Comparison of ENCODE assay signal across 9 mouse cellular contexts in the genomic region with DNA sequence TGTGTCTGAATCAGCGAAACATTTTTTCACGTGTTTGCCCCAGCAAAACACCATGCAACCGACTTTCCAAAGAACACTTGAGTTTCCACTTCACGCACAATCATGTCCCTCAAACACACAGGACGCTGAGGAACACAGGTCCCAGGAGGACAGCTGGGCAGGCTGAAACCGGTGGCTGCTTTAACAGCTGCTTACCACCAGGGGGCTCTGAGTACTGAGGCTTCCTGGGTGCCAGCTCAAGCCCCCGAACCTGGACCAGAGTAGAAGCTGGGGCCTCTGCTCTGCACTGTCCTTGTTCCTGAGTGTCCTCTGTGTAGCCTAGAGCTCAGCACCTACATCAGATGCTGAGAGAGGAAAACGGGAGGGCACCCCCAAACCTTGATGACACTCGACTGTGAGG.
DNase-seq lines count a peak whose midpoint lies in the region; ATAC-seq lines count a peak whose summit lies in the region.
"Had no signal": no experiment of that assay in that cellular context is flagged by ENCODE, and none has a peak within 500 bp of the region (broad histone marks: within the 10 kb centered on the region; RNA-seq: fewer than 3 reads in every experiment).

No protein-coding gene starts in this region.

- no peak overlapping the region for H3K4me2 ChIP-seq in midbrain, embryonic 11.5 days
- no peak overlapping the region for H3K4me2 ChIP-seq in midbrain, embryonic 15.5 days
- H3K4me2 ChIP-seq in liver, embryonic 11.5 days: no peak overlapping the region

- ATAC-seq in midbrain, embryonic 11.5 days (ENCODE audit: low FRiP score): no peak
- no peak for ATAC-seq in midbrain, embryonic 15.5 days (replicated peaks)
- ATAC-seq in liver, embryonic 11.5 days (replicated peaks; ENCODE audit: low FRiP score): 0 out of 2 replicates have a peak, but pooled peaks have one; percentile 45

- no peak overlapping the region for H3K9ac ChIP-seq in midbrain, embryonic 11.5 days (ENCODE audit: low read length)
- H3K9ac ChIP-seq in midbrain, embryonic 15.5 days: no peak overlapping the region
- no peak overlapping the region for H3K9ac ChIP-seq in liver, embryonic 11.5 days (ENCODE audit: low read depth, low read length)

- no peaks in the 10 kb centered on the region for H3K4me1 ChIP-seq in midbrain, embryonic 11.5 days (ENCODE audit: control insufficient read depth, insufficient read depth, low read length)
- H3K4me1 ChIP-seq in midbrain, embryonic 15.5 days: no peaks in the 10 kb centered on the region; the same call in 1 of the 2 replicates
- H3K4me1 ChIP-seq in liver, embryonic 11.5 days (replicated peaks; ENCODE audit: control insufficient read depth, insufficient read depth, low read length): no peaks in the 10 kb centered on the region

- no peaks in the 10 kb centered on the region for H3K36me3 ChIP-seq in midbrain, embryonic 11.5 days (ENCODE audit: control insufficient read depth, insufficient read depth, low read length)
- no peaks in the 10 kb centered on the region for H3K36me3 ChIP-seq in midbrain, embryonic 15.5 days (replicated peaks)
- H3K36me3 ChIP-seq in liver, embryonic 11.5 days (ENCODE audit: control insufficient read depth, insufficient read depth, low read length): no peaks in the 10 kb centered on the region

- peak; percentile 32 for DNase-seq in gastrocnemius, postnatal 10 days
- no peak for DNase-seq in gastrocnemius, adult 18-20 months (ENCODE audit: low spot score)
- DNase-seq in midbrain, embryonic 11.5 days (ENCODE audit: low spot score, missing footprints): peak; percentile 91
- peak; percentile 19 for DNase-seq in brain, adult 2 months (ENCODE audit: low read depth, low spot score)
- peak; percentile 41 for DNase-seq in liver, embryonic 11.5 days (ENCODE audit: low spot score)
- peak; percentile 45 for DNase-seq in thymus, postnatal 14 days
- no peak for DNase-seq in cerebellum, adult 9-11 months

- H3K27ac ChIP-seq in midbrain, embryonic 11.5 days (ENCODE audit: low read depth, low read length): no peak overlapping the region
- H3K27ac ChIP-seq in midbrain, embryonic 15.5 days: no peak overlapping the region
- no peak overlapping the region for H3K27ac ChIP-seq in liver, embryonic 11.5 days (ENCODE audit: low read depth, low read length)

- H3K4me3 ChIP-seq in midbrain, embryonic 11.5 days (ENCODE audit: low read depth, low read length): no peak overlapping the region
- no peak overlapping the region for H3K4me3 ChIP-seq in midbrain, embryonic 15.5 days
- no peak overlapping the region for H3K4me3 ChIP-seq in liver, embryonic 11.5 days (ENCODE audit: low read depth, low read length)
- H3K4me3 ChIP-seq: myocyte had no signal

- H3K9me3 ChIP-seq in midbrain, embryonic 11.5 days (ENCODE audit: control insufficient read depth, low read length): no peaks in the 10 kb centered on the region
- no peaks in the 10 kb centered on the region for H3K9me3 ChIP-seq in midbrain, embryonic 15.5 days
- no peaks in the 10 kb centered on the region for H3K9me3 ChIP-seq in liver, embryonic 11.5 days (ENCODE audit: control insufficient read depth, low read length)

- 47% methylated on average over 9 of the region's 9 CpGs for WGBS in midbrain, embryonic 11.5 days
- 42% methylated on average over 9 of the region's 9 CpGs for WGBS in midbrain, embryonic 15.5 days
- WGBS in liver, embryonic 11.5 days: 40% methylated on average over 9 of the region's 9 CpGs

- H3K27me3 ChIP-seq in midbrain, embryonic 11.5 days (ENCODE audit: control insufficient read depth, insufficient read depth, low read length): no peaks in the 10 kb centered on the region
- 0 out of 2 replicates have a peak, but pooled peaks cover 2% of the 10 kb centered on the region for H3K27me3 ChIP-seq in midbrain, embryonic 15.5 days (replicated peaks)
- no peaks in the 10 kb centered on the region for H3K27me3 ChIP-seq in liver, embryonic 11.5 days (replicated peaks; ENCODE audit: control insufficient read depth, insufficient read depth, low read length)

Comparison
In these comparisons a context has a peak if more than half of its experiments do, and no peak if none do; other contexts are left out.
1. DNase-seq: peak in gastrocnemius, postnatal 10 days (single experiment), midbrain, embryonic 11.5 days (single experiment), brain, adult 2 months (single experiment), liver, embryonic 11.5 days (single experiment) and thymus, postnatal 14 days (single experiment); none in gastrocnemius, adult 18-20 months (single experiment) and cerebellum, adult 9-11 months (single experiment).